Mouse (Mus musculus) C2C12 (cell line): ENCODE data around the gene Clec1a.

Source experiments
- CEBPB ChIP-seq: IDR thresholded peaks from one replicate; pipeline ENCODE4 v1.6.1; 2011; ENCODE audit warnings: low read depth, mild to moderate bottlenecking, control low read depth, moderate library complexity
- CTCF ChIP-seq: IDR thresholded peaks from one replicate; pipeline ENCODE4 v1.5.1; 2011; ENCODE audit not compliant: control insufficient read depth, insufficient read depth, insufficient read length
- FOSL1 ChIP-seq: IDR thresholded peaks from one replicate; pipeline ENCODE4 v1.8.0; 2011; ENCODE audit warnings: mild to moderate bottlenecking, low read length; ENCODE audit not compliant: poor library complexity, insufficient read depth, severe bottlenecking
- MAX ChIP-seq: IDR thresholded peaks from one replicate; pipeline ENCODE4 v1.6.1; 2011; ENCODE audit warnings: mild to moderate bottlenecking, control low read depth
- MYOD1 ChIP-seq: IDR thresholded peaks from one replicate; pipeline ENCODE4 v1.6.1; 2011; ENCODE audit warnings: low read depth; ENCODE audit not compliant: control insufficient read depth, insufficient read length
- USF1 ChIP-seq: IDR thresholded peaks from one replicate; pipeline ENCODE4 v1.6.1; 2011; ENCODE audit warnings: low read depth, mild to moderate bottlenecking, control low read depth, moderate library complexity

DNA sequence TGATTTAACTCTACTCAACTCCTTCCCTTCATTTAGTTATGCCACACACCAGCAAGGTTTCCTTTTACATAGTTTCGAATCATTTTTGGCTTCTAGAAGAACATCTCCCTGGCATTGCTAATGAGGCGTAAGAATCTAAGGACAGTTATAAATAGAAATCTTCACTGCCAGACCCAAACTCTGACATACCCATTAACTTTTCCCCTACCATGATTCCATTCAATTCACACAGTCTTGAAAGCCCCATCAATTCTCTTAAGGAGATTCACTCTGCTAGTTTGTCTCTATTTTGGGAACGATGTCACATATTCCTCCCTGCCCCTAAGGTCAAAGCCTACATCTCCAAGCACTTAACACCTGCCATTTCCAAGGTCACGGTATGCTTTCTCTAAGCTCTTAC lies 66.8 kb downstream of the Clec1a start:
- TF ChIP-seq CTCF (no peak), USF1 (no peak), FOSL1 (no peak), CEBPB (no peak), MAX (no peak), MYOD1 (no peak)
